ENCODE assay signal across 8 mouse cellular contexts in genomic region chr5:125533225-125533900, GRCm38 (mm10). TPM values are rescaled to one million over a fixed set of nuclear protein-coding genes. Genes with fewer than 3 reads are reported as not detected.
DNase-seq lines count a peak whose midpoint lies in the region; ATAC-seq and TF ChIP-seq lines count a peak whose summit lies in the region.

No protein-coding gene starts in this region.

- no peaks in the 10 kb centered on the region for H3K36me3 ChIP-seq in hindbrain, embryonic 16.5 days (ENCODE audit: control insufficient read depth, insufficient read depth, low read length)
- no peaks in the 10 kb centered on the region for H3K36me3 ChIP-seq in midbrain, embryonic 15.5 days (replicated peaks)

- peak overlapping the region; percentile 60 for H3K4me3 ChIP-seq in gastrocnemius, adult 2 months
- H3K4me3 ChIP-seq in hindbrain, embryonic 16.5 days (ENCODE audit: low read length) = peak overlapping the region; percentile 64
- H3K4me3 ChIP-seq in midbrain, embryonic 15.5 days = peak overlapping the region; percentile 69

- 1% methylated on average over 24 of the region's 24 CpGs for WGBS in hindbrain, embryonic 16.5 days
- WGBS in midbrain, embryonic 15.5 days = under 1% methylated on average over 24 of the region's 24 CpGs

- H3K9me3 ChIP-seq in hindbrain, embryonic 16.5 days (ENCODE audit: control insufficient read depth, low read length) = no peaks in the 10 kb centered on the region
- H3K9me3 ChIP-seq in midbrain, embryonic 15.5 days = no peaks in the 10 kb centered on the region

- intact Hi-C loops in gastrocnemius, adult 2 months (cut with DNase I) = no loop called here
- intact Hi-C loops in gastrocnemius, postnatal 36 days (cut with DNase I) = loop anchor here (5.0 to 10.0 kb wide), 2 partner anchors 269 to 431 kb away; no protein-coding TSS in a partner anchor

- ATAC-seq in hindbrain, embryonic 16.5 days = no peak
- ATAC-seq in midbrain, embryonic 15.5 days (replicated peaks) = no peak
- no peak for ATAC-seq in CD4-positive, CD25-positive, alpha-beta regulatory T cell, adult 4 months

- no peak for DNase-seq in gastrocnemius, adult 2 months
- DNase-seq in gastrocnemius, postnatal 36 days = no peak
- DNase-seq in brain, adult 2 months (ENCODE audit: low read depth, low spot score) = peak; percentile 86
- no peak for DNase-seq in cerebellum, postnatal 36 days
- no peak for DNase-seq in cerebellum, postnatal 4 days (ENCODE audit: low spot score in 2 of 2)

- H3K4me1 ChIP-seq in hindbrain, embryonic 16.5 days (ENCODE audit: control insufficient read depth, insufficient read depth, low read depth, low read length) = peaks cover 28% of the 10 kb centered on the region
- H3K4me1 ChIP-seq in midbrain, embryonic 15.5 days = peaks cover 38% of the 10 kb centered on the region

- H3K27me3 ChIP-seq in hindbrain, embryonic 16.5 days (replicated peaks; ENCODE audit: control insufficient read depth, insufficient read depth, low read length) = peaks cover 11% of the 10 kb centered on the region; the same call in 1 of the 2 replicates
- peaks cover 36% of the 10 kb centered on the region for H3K27me3 ChIP-seq in midbrain, embryonic 15.5 days (replicated peaks)

- H3K4me2 ChIP-seq in hindbrain, embryonic 16.5 days (ENCODE audit: low read length) = peak overlapping the region; percentile 90
- peak overlapping the region; percentile 91 for H3K4me2 ChIP-seq in midbrain, embryonic 15.5 days

- H3K9ac ChIP-seq in hindbrain, embryonic 16.5 days (ENCODE audit: low read depth, low read length) = peak overlapping the region; percentile 78
- H3K9ac ChIP-seq in midbrain, embryonic 15.5 days = peak overlapping the region; percentile 58

- H3K27ac ChIP-seq in gastrocnemius, adult 2 months = no peak overlapping the region
- H3K27ac ChIP-seq in hindbrain, embryonic 16.5 days (ENCODE audit: low read depth, low read length) = peak overlapping the region; percentile 71
- peak overlapping the region; percentile 74 for H3K27ac ChIP-seq in midbrain, embryonic 15.5 days

- TF ChIP-seq CTCF in gastrocnemius, adult 2 months (IDR thresholded peaks at IDR 0.05) = no peak

RNA-seq across cellular contexts. Expression of gene Tmem132b, which starts 1.8 kb away (rescaled TPM):
- total RNA-seq in gastrocnemius, adult 2 months (2021) = under 1 TPM; 0.20 to 0.56 TPM
- total RNA-seq in gastrocnemius, postnatal 36 days (2021) = under 1 TPM; 0.05 to 0.07 TPM
- polyA plus RNA-seq in hindbrain, embryonic 16.5 days (2015; fragmentation: Nextera tagmentation; extraction: Ambion mirVana) = 3.9 and 4.2 TPM in 2 replicates
- 6.8 and 8.1 TPM in 2 replicates for polyA plus RNA-seq in midbrain, embryonic 15.5 days (2015; fragmentation: Nextera tagmentation; extraction: Ambion mirVana)
- under 1 TPM in 1 of 2 experiments, not detected in 1; 0.16 TPM for polyA plus RNA-seq in CD4-positive, CD25-positive, alpha-beta regulatory T cell, adult 4 months (2017; shearing (Covaris generic))

RNA-seq across cellular contexts. Expression of gene Aacs, which starts 57.7 kb away (rescaled TPM):
- 1 to 10 TPM; 2.8 to 3.3 TPM for total RNA-seq in gastrocnemius, adult 2 months (2021)
- 1 to 10 TPM; 2.5 to 3.8 TPM for total RNA-seq in gastrocnemius, postnatal 36 days (2021)
- 113 and 123 TPM in 2 replicates for polyA plus RNA-seq in hindbrain, embryonic 16.5 days (2015; fragmentation: Nextera tagmentation; extraction: Ambion mirVana)
- 95.9 and 96.0 TPM in 2 replicates for polyA plus RNA-seq in midbrain, embryonic 15.5 days (2015; fragmentation: Nextera tagmentation; extraction: Ambion mirVana)
- 10 to 100 TPM; 22.1 to 39.8 TPM for polyA plus RNA-seq in CD4-positive, CD25-positive, alpha-beta regulatory T cell, adult 4 months (2017; shearing (Covaris generic))
